Mouse (Mus musculus) urinary bladder, adult 2 months (tissue): ENCODE data around the gene Gm3002. TPM values are rescaled to one million over a fixed set of nuclear protein-coding genes. Genes with fewer than 3 reads are reported as not detected.
"Not testable (repeated sequence)": the region's sequence is repeated elsewhere in the genome, so short reads cannot be mapped to it uniquely, and the experiment has no call there.

ENCODE experiments used
- DNase-seq: peaks from one replicate; pipeline ENCODE4 v3.0.0; 2022; ENCODE audit warnings: low spot score
- polyA plus RNA-seq: library from polyadenylated mRNA; depleted of rRNA; stranded (reverse); fragments of >200 nt; gene quantifications from 2 replicates; pipeline ENCODE4 v1.2.3, GENCODE M21; 2012; rRNA removed

The Gm3002 gene
- polyA plus RNA-seq, result 0.22 and 0.30 TPM in 2 replicates

DNA sequence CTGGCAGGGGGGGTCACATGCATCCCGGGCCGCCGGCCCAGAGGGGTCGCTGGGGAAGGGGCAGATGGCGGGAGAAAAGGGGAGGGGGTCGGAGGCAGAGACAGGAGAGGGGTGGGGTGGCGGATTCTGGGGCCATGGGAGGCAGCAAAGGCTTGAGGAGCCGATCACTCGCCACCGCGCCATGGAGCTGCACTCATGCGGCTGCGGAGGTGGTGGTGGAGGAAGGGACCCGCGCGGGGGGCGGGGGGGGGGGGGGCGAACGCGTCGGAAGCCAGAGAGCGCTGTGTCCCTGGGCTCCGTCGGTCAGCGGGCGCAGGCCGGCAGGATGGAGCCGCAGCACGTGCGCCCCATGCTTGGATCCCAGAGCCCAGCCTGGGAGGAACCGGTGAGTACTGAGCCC, at the start of gene Gm3002:
Gene Gm3002, plus strand, starts transcription at position 301 of the 400 bp plus-strand sequence.
- DNase-seq, result not testable (repeated sequence)

- DNase-seq, result not testable (repeated sequence)
Observed at GRCm38 (mm10) chr14:3845945-3846344, 36.1 kb downstream of the Gm3002 start, which contains the start of gene Gm3033. Gene Gm3033 (plus strand): TSS chr14:3846245.

- DNase-seq, result not testable (repeated sequence)
Observed at GRCm38 (mm10) chr14:3883872-3884271, 74.0 kb downstream of the Gm3002 start, which contains the start of gene Gm2916. Gene Gm2916 (plus strand): TSS chr14:3884172.

GRCm38 (mm10) chr14:3931456-3931855, 121.6 kb downstream of the Gm3002 start, which contains the start of gene Gm3029:
Gene Gm3029 (plus strand): TSS chr14:3931756.
- DNase-seq, result not testable (repeated sequence)

DNA sequence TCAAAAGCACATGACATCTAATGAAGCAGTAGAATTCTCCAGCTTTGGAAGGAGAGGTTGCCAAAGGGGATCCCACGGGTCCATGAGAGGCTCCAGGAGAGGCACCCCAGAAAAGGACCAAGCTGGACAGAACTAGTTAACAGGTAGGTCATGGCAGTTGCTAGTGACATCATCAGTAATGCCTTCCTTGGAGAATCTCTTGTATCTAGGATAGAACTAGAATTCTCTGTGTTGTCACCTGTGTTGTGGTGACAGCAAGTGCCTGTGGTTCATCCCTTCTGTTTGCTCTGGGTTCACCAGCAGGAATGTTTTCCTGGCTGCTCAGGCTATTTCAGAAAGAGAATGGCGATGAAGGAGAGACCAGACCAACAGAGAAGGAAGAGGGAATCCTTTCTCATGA, 153.4 kb downstream of the Gm3002 start, which contains the start of gene Gm3095:
Gene Gm3095, plus strand, starts transcription at position 301 of the 400 bp plus-strand sequence.
- DNase-seq, result not testable (repeated sequence)

DNA sequence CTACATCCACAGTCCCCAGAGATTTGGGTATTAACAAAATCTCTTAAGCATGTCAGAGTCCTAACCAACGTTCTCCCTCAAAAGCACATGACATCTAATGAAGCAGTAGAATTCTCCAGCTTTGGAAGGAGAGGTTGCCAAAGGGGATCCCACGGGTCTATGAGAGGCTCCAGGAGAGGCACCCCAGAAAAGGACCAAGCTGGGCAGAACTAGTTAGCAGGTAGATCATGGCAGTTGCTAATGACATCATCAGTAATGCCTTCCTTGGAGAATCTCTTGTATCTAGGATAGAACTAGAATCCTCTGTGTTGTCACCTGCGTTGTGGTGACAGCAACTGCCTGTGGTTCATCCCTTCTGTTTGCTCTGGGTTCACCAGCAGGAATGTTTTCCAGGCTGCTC, 188.2 kb downstream of the Gm3002 start, which contains the start of gene Gm3099:
Gene Gm3099, plus strand, starts transcription at position 301 of the 400 bp plus-strand sequence.
- not testable (repeated sequence) for DNase-seq

Other genes starting within 250 kb of the Gm3002 start
- gene Gm3012, start 175.6 kb upstream of the Gm3002 start, polyA plus RNA-seq, result not detected in 2 replicates
- gene Gm3020, start 158.0 kb upstream of the Gm3002 start, polyA plus RNA-seq, result 0.30 and 0.41 TPM in 2 replicates
- gene Gm3043, start 121.3 kb upstream of the Gm3002 start, polyA plus RNA-seq, result not detected in 2 replicates
- gene Gm3033, start 36.2 kb downstream of the Gm3002 start, polyA plus RNA-seq, result 0.09 TPM in 1 of 2 replicates, not detected in the other
- gene Gm2916, start 74.1 kb downstream of the Gm3002 start, polyA plus RNA-seq, result not detected in 2 replicates
- not detected in 2 replicates for gene Gm3029, start 121.7 kb downstream of the Gm3002 start, polyA plus RNA-seq
- gene Gm3095, start 153.5 kb downstream of the Gm3002 start, polyA plus RNA-seq, result 0.17 TPM in 1 of 2 replicates, not detected in the other
- not detected in 2 replicates for gene Gm3099, start 188.3 kb downstream of the Gm3002 start, polyA plus RNA-seq
- 0.19 and 0.26 TPM in 2 replicates for gene Gm5796, start 213.9 kb downstream of the Gm3002 start, polyA plus RNA-seq